In genomic region chr1:58210203-58210602, GRCm38 (mm10) we compare ENCODE assay signal across 8 mouse cellular contexts. TPM values are rescaled to one million over a fixed set of nuclear protein-coding genes. Genes with fewer than 3 reads are reported as not detected.
DNase-seq lines count a peak whose midpoint lies in the region; ATAC-seq lines count a peak whose summit lies in the region.

Gene Aox4 (plus strand): TSS chr1:58210397.

- DNase-seq in embryonic facial prominence, embryonic 14.5 days (ENCODE audit: low spot score), result peak; percentile 79
- no peak for DNase-seq in embryonic facial prominence, embryonic 10.5 days (ENCODE audit: low spot score)
- DNase-seq in adrenal gland, postnatal 4 days (ENCODE audit: low spot score in 2 of 2), result peak; percentile 11 to 20
- peak; percentile 39 to 63 for DNase-seq in layer of hippocampus, adult 18-20 months (ENCODE audit: low spot score in 2 of 2)
- no peak for DNase-seq in testis, postnatal 14 days (ENCODE audit: low spot score)
- no peak for DNase-seq in liver
- no peak for DNase-seq in spleen, postnatal 10 days (ENCODE audit: low spot score in 2 of 2)

- H3K4me1 ChIP-seq in embryonic facial prominence, embryonic 14.5 days (ENCODE audit: control insufficient read depth, insufficient read depth, low read length), result 0 out of 2 replicates have a peak, but pooled peaks cover 4% of the 10 kb centered on the region
- H3K4me1 ChIP-seq in embryonic facial prominence, embryonic 10.5 days, result peaks cover 7% of the 10 kb centered on the region; the same call in 1 of the 2 replicates
- peaks cover 4% of the 10 kb centered on the region; the same call in 1 of the 2 replicates for H3K4me1 ChIP-seq in neural tube, embryonic 15.5 days

- H3K27me3 ChIP-seq in embryonic facial prominence, embryonic 14.5 days (replicated peaks; ENCODE audit: control insufficient read depth, insufficient read depth, low read length), result no peaks in the 10 kb centered on the region
- no peaks in the 10 kb centered on the region for H3K27me3 ChIP-seq in embryonic facial prominence, embryonic 10.5 days (replicated peaks; ENCODE audit: low read depth, poor library complexity, severe bottlenecking)
- H3K27me3 ChIP-seq in neural tube, embryonic 15.5 days (replicated peaks), result no peaks in the 10 kb centered on the region

- H3K9ac ChIP-seq in embryonic facial prominence, embryonic 14.5 days (ENCODE audit: low read depth, low read length), result no peak within 1 kb of the TSS
- H3K9ac ChIP-seq in neural tube, embryonic 15.5 days (replicated peaks), result no peak within 1 kb of the TSS

- no peaks in the 10 kb centered on the region for H3K36me3 ChIP-seq in embryonic facial prominence, embryonic 14.5 days (ENCODE audit: control insufficient read depth, insufficient read depth, low read length)
- no peaks in the 10 kb centered on the region for H3K36me3 ChIP-seq in embryonic facial prominence, embryonic 10.5 days (replicated peaks)
- no peaks in the 10 kb centered on the region for H3K36me3 ChIP-seq in neural tube, embryonic 15.5 days

- no peak within 1 kb of the TSS for H3K4me3 ChIP-seq in embryonic facial prominence, embryonic 14.5 days (ENCODE audit: low read depth, low read length)
- no peak within 1 kb of the TSS for H3K4me3 ChIP-seq in embryonic facial prominence, embryonic 10.5 days
- H3K4me3 ChIP-seq in neural tube, embryonic 15.5 days (replicated peaks), result no peak within 1 kb of the TSS

- no peak within 1 kb of the TSS for H3K4me2 ChIP-seq in embryonic facial prominence, embryonic 14.5 days (ENCODE audit: low read depth, low read length)
- H3K4me2 ChIP-seq in neural tube, embryonic 15.5 days, result peak within 1 kb of the TSS; percentile 40

- 0 out of 2 replicates have a peak, but pooled peaks have one; percentile 55 for ATAC-seq in embryonic facial prominence, embryonic 14.5 days (ENCODE audit: low read depth)
- peak; percentile 66; the same call in 1 of the 2 replicates for ATAC-seq in neural tube, embryonic 15.5 days (ENCODE audit: low FRiP score)

- no peaks in the 10 kb centered on the region for H3K9me3 ChIP-seq in embryonic facial prominence, embryonic 14.5 days (ENCODE audit: control insufficient read depth, low read length)
- H3K9me3 ChIP-seq in embryonic facial prominence, embryonic 10.5 days, result no peaks in the 10 kb centered on the region
- no peaks in the 10 kb centered on the region for H3K9me3 ChIP-seq in neural tube, embryonic 15.5 days (replicated peaks)

- WGBS in embryonic facial prominence, embryonic 14.5 days, result 67% methylated on average over 17 of the region's 17 CpGs
- WGBS in embryonic facial prominence, embryonic 10.5 days, result 87% methylated on average over 17 of the region's 17 CpGs
- 55% methylated on average over 17 of the region's 17 CpGs for WGBS in neural tube, embryonic 15.5 days

- no peak within 1 kb of the TSS for H3K27ac ChIP-seq in embryonic facial prominence, embryonic 14.5 days (replicated peaks; ENCODE audit: low read depth, low read length)
- no peak within 1 kb of the TSS for H3K27ac ChIP-seq in embryonic facial prominence, embryonic 10.5 days (replicated peaks)
- peak within 1 kb of the TSS; percentile 18; the same call in 1 of the 2 replicates for H3K27ac ChIP-seq in neural tube, embryonic 15.5 days (replicated peaks)

RNA-seq across cellular contexts. Expression of gene Aox4, which starts in this region (rescaled TPM):
- 3.9 and 6.6 TPM in 2 replicates for polyA plus RNA-seq in embryonic facial prominence, embryonic 14.5 days (2014; fragmentation: Nextera tagmentation; extraction: Ambion mirVana)
- 0.12 TPM in 1 of 2 replicates, not detected in the other for polyA plus RNA-seq in embryonic facial prominence, embryonic 10.5 days (2016; fragmentation: Nextera tagmentation; extraction: Ambion mirVana)
- under 1 TPM; 0.06 to 0.25 TPM for total RNA-seq in adrenal gland, postnatal 4 days (2021)
- total RNA-seq in layer of hippocampus, adult 18-20 months (2021), result 1 to 10 TPM; 1.2 to 1.5 TPM
- 0.42 and 0.68 TPM in 2 replicates for polyA plus RNA-seq in neural tube, embryonic 15.5 days (2015; fragmentation: Nextera tagmentation; extraction: Ambion mirVana)

Comparison
In these comparisons a context has a peak if more than half of its experiments do, and no peak if none do; other contexts are left out.
1. DNase-seq: peak in embryonic facial prominence, embryonic 14.5 days (single experiment) and layer of hippocampus, adult 18-20 months (2 of 2); none in embryonic facial prominence, embryonic 10.5 days (single experiment), testis, postnatal 14 days (single experiment), liver (single experiment) and spleen, postnatal 10 days (0 of 2).
2. Peak in DNase-seq in adrenal gland, postnatal 4 days; RNA of the gene not detected or under 1 TPM.
3. Peak in ATAC-seq, H3K27ac ChIP-seq and H3K4me2 ChIP-seq in neural tube, embryonic 15.5 days; RNA of the gene not detected or under 1 TPM.